Mouse (Mus musculus): ENCODE measurements around the gene Mapk8ip3.
"Not testable (repeated sequence)": the region's sequence is repeated elsewhere in the genome, so short reads cannot be mapped to it uniquely, and the experiment has no call there.

The Mapk8ip3 gene

DNA sequence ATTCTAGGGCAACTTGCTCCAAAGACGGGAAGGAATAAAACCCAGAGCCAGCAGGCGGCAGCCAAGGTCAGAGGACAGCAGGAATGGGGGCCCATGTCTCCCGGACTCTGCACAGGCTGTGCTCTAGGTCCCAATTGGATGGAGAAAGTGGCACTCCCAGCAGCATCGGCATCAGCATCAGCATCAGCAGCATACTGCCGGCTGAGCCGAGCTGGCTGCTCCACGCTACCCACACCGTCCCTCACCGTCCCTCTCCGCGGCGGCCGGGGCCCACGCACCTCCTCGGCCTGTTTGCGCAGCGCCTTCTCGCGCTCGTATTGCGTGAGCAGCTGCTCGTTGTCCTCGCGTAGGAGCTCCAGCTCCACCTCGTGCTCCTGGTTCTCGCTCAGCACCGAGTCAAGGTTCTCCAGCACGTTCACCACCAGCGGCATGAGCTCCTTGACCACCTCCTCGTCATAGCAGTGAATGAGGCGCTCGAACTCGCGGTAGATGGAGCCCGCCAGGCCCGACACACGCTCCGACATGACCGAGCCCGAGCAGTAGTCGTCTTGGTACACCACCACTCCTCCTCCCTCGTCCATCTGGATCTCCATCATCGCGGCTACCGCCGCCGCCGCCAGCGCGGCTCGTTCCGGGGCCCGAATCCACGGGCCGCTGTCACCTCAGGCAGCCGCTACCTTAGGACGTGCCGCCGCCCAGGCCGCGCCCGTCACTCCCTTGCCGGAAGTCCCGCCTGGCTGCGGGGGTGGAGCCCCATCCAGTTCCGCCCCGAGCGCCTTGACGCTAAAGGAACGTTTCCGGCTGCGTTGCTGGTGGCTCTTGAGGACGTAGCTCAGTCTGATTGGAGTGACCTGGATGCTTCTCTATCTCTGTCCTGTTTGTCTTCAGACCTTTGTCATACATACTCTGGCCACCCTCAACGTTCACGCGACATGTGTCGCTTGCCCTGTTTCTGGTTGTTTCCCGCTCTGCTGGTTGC, at the start of gene Mapk8ip3:
Gene Mapk8ip3, minus strand, starts transcription at position 719 of the 979 bp plus-strand sequence.
- DNase-seq (ENCODE audit: low read depth, low spot score): peak; percentile 87

DNA sequence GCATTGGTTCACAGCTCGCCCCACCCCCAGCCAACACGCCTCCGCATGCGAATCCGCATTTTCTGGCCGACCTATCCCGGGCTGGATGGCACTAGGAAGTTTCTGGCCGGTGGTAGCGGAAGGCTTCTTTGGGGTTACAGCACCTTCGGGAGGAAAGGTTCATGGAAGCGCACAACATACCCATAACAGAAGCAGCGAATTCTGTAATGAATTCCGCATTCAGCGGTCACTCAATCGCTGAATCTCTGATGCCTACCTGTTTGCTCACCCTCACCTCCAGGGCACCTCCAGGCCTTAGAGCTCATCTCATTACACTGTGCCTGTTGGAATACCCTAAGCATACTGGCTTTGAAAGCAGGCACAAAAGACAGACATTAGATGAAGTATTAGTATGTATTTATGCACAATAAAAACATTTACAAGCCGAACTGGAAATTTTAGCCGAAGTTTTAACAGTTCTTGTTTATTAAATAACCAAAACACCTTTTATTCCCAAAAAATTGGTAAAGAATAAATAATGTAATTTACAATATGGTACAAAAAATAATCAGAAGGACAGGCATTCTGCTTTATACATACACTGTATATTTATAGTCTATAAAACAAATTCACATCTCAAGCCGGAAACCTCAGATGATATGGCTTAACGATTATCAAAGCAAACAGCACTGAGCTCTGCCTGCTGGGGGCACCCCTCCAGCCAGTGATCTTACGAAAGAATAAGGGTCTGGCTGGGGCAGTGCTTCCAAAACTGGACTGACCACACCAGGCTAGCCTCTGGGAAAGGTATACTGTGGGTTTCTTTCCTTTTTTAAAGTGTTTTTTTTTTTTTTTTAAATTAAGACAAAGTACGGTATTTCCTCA, 24.3 kb upstream of the Mapk8ip3 start:
- DNase-seq (ENCODE audit: low read depth, low spot score): no peak

DNA sequence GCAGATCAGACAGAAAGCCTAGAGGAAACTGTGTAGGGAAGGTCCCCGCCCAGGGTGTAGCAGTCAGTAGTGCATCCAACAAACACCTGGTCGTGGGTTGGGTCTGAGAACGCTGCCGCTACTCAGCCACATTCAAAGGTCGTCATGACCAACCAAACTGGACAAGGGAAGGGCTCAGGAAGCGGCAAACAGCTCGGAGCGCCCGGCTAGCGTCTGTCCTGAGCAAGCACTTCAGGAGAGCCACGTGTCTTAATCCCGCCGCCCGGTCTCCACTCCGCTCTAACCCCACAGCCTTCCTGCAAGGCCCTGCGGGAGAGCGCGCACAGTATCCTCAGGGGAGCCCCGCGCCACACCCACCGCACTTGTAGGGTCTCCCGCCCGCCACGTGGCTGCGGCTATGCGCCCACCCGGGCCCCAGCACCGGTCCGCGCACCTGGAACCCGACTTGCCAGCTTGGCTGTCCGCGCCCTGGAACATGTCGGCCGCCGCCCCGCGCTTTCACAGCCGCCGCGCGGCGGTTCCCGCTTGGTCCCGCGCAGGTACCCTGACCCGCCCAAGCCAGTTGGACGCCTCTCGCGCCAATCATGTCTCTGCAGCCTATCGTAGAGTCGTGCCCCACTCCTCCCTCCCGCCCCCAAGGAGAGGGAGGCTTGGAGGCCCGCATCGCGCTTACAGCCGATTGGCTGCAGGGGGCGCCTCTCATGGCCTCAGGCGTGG, 23.5 kb upstream of the Mapk8ip3 start, which contains the start of gene Jpt2:
Gene Jpt2, minus strand, starts transcription at position 555 of the 717 bp plus-strand sequence.
- peak; percentile 97 for DNase-seq (ENCODE audit: low read depth, low spot score)

DNA sequence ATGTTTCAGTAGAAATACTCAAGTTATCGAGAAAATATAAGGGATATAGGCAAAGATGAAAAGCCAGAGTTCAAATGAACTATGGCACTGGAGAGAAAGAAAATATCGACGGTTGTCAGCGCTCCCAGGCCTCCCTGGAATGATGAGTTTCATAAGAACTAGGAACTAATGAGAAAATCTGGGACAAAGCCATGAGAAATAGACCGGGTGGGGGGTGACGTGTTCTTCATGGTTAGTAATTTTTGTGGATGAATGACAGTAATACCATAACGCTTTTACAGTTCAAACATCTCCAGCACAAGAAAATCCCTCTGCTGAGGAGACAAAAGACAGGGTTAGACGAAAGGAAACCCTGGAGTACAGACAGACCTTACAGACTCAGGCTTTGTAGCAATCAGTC, 22.6 kb upstream of the Mapk8ip3 start:
- no peak for DNase-seq (ENCODE audit: low read depth, low spot score)

DNA sequence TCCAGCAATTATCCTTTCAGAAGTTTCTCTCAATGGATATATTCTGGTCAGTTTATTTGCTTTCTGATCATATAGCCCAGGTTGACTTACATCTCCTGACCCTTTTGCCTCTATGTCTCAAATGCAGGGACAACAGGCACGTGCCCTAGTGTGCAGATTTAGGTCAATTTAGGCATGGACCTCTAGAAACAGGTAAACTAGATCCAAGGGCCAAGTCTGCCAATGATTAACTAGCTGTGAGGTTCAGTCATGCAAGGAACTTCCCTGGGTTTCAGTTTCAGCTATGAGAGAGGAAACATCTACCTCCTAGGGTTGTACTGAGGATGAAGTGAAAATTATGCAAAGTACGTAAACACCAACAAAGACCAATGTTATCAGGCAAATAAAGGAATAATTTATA, 16.5 kb upstream of the Mapk8ip3 start:
- no peak for DNase-seq (ENCODE audit: low read depth, low spot score)

DNA sequence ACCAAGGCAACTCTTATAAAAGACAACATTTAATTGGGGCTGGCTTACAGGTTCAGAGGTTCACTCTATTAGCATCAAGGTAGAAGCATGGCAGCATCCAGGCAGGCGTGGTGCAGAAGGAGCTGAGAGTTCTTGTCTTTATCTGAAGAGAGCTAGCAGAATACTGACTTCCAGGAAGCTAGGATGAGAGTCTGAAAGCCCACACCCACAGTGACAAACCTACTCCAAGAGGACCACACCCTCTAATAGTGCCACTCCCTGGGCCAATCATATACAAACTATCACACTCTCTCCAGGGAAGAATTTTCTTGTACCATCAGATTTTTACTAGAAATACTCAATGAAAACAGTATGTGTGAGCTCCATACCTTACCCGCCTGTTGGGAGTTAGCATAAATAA, 13.9 kb upstream of the Mapk8ip3 start:
- no peak for DNase-seq (ENCODE audit: low read depth, low spot score)

DNA sequence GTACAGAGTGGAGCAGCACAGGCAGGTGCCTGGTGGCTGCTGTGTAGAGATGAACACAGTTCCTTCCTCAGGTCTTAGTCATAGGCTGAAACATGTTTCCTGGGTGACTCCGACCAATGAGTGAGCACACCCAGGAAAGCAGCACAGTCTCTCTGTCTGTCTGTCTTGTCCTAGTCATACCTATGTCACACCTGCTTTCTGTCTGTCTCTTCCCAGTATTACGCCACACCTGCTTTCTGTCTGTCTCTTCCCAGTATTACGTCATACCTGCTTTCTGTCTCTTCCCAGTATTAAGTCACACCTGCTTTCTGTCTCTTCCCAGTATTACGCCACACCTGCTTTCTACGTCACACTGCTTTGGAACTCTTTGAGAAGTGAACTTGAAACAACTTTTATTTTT, 11.4 kb upstream of the Mapk8ip3 start:
- DNase-seq (ENCODE audit: low read depth, low spot score): no peak

DNA sequence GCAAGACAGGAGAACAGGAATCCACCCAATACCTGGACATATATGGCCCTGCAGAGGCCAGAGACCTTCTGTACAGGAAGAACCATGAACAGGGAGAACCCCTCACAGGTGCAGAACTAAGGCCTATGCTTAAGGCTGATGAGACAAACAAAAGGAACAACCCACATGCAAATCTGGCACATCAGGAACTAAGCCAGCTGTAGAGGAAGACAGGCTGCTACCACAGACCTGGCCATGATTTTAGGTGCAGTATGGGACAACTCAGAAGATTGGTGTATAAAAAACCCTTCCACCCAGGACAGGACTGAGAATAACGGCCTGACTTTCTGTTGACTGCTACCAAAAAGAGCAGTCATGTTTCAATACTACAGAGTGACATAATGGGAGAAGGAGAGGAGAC, 6.8 kb upstream of the Mapk8ip3 start:
- DNase-seq (ENCODE audit: low read depth, low spot score): not testable (repeated sequence)

DNA sequence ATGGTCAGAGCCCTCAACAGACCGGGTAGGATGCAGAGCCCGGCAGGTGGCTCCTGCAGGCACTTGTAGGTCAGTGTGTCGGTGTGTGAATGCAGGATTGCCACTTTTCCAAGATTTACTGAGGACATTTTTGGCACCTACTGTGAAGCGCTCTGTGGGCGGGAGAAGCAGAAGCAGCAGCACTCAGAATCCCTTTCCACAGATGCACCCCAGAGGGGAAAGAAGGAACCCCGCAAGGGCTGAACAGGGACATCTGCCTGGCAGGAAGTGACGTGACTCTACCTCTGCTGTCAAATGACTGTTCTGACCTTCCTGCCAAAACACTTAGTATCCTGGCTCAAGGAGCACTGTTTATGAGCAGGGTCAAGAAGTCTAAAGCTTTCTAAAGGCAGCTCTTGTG, 6.3 kb upstream of the Mapk8ip3 start:
- DNase-seq (ENCODE audit: low read depth, low spot score): no peak

DNA sequence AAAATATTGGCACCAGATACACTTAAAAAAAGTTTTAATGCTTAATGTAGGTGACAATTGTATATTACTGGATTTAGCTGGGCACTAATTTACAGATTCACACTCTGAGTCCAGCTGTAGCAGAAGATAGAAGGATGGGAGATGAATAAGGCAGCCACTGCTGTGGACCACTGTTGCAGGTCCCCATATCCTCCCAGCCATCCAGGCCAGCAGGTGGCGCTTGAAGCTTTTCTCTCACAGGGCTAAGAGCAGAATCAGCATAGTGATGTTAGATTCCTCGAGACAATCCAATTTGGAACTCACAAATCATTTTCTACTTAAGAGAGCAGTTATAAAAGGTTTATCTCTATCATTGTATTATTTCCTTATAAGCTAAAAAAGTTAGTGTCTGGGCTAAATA, 5.7 kb upstream of the Mapk8ip3 start:
- DNase-seq (ENCODE audit: low read depth, low spot score): not testable (repeated sequence)

DNA sequence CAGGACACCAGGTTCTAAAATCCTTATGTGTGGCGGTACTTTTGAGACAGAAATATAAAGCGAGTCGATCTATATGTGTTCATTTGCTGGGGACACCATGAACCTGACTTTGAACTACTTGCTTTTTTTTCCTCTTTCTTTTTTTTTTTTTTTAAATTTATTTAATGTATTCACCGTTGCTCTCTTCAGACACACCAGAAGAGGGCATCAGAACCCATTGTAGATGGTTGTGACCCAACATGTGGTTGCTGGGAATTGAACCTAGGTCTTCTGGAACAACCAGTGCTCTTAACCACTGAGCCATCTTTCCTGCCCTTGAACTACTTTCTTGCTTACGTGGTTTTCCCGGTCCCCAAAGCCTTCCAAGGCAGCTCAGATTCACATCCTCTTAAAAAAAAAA, 489 bp upstream of the Mapk8ip3 start:
- DNase-seq (ENCODE audit: low read depth, low spot score): no peak

DNA sequence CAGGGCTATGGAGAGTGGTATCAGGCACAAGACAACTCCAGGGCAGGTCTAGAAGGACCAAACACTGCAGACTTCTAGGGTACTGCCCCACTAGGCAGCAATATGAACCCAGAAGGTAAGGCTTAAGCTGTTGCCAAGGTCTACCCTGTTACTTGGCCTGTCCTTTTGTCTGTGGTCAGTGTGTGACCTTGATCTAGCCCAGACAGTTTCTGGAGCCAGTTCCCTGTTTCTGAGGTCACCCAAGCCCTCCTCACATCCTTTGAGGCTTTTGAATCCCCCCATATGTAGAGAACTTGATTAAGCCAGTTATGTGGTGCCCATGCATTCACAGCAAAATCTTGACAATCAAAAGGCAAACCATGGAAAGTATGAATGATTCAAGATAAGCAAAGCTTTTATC, 1.1 kb downstream of the Mapk8ip3 start:
- DNase-seq (ENCODE audit: low read depth, low spot score): no peak

DNA sequence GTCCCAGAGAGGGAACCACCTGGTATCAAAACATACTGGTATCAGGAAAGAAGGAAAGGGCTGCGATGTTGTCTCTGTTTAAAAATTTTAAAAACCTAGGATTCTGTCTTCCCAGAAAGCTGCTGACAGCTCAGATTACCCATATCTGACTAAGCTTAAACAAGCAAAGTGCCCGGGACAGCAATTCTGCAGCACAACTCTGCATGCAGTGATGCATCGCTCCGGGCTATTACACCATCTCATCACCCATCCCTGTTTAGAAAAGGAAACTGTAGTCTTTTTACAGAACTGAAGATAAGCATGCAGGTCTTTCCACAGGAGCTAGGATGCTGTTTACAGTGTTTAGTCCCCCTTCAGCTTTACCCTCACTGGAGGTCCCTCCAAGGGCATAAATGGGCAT, 1.9 kb downstream of the Mapk8ip3 start:
- no peak for DNase-seq (ENCODE audit: low read depth, low spot score)

DNA sequence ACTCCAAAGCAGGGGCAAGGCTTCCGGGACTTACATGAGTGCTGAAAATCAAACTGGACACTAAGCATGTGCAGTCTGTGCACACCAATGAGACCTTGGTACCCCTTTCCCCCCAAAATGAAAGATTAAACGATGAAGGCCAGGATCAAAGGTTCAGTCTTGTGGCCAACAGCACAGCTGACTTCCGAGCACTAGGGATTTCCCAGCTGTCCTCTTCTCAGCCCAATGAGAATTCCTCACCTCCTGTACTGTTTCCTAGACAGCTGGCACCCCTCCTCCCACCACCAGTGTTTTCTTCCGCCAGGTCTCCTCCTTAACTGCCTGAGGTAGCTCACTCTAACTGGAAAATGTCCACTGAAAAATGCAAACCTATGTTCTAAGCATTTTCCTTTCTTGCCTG, 3.6 kb downstream of the Mapk8ip3 start:
- DNase-seq (ENCODE audit: low read depth, low spot score): no peak

DNA sequence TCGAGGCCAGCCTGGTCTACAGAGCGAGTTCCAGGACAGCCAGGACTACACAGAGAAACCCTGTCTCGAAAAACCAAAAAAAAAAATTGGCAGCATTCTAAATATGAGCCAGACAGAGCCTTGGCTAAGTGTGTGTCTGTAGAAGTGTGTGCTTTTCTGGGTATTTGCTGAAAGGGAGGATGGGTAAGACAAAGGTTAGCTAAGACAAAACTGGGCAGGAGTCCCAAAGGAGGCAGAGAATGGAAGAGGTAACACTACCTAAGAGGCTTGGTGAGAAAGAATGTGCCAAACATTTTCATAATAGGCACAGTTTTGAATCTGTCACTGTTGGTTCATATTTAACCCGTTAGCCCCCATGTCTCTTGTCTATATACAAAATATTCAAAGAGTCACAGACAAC, 4.3 kb downstream of the Mapk8ip3 start:
- no peak for DNase-seq (ENCODE audit: low read depth, low spot score)

DNA sequence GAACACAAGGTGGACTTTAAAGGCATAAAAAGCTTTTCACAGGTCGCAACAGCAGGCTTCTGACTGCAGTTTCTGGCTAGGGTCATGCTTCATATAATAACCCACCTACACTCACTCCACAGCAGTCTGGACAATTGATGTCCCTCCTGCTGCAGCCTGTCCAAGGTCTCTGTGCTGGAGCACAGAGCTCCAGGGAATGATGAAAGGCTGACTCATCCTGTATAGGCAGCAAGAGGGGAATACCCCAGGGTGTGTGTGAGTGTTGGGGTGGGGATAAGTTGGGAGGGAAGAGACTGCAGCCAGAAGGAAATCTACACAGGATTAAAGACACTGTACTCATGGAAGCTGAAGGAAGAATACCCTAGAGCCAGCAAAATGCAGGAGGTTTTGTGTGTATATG, 7.3 kb downstream of the Mapk8ip3 start:
- no peak for DNase-seq (ENCODE audit: low read depth, low spot score)

DNA sequence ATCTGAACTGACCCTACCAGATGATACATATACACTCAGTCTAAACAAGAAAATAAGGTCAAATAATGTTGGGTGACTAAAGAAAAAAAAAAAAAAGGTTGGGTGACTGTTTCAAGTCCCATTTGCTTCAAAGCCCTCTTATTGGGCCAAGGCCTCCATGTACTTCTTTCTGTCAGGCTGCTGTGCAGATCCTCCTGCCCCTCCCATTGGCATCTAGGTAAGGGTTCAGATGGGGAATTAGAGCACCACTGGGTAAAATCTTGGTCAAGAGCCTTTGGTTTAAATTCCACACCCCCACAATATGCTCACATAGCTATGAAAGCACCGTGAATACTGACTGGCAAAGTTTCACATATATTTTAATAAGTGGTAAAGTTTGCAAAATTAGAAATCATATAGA, 13.5 kb downstream of the Mapk8ip3 start:
- DNase-seq (ENCODE audit: low read depth, low spot score): no peak

DNA sequence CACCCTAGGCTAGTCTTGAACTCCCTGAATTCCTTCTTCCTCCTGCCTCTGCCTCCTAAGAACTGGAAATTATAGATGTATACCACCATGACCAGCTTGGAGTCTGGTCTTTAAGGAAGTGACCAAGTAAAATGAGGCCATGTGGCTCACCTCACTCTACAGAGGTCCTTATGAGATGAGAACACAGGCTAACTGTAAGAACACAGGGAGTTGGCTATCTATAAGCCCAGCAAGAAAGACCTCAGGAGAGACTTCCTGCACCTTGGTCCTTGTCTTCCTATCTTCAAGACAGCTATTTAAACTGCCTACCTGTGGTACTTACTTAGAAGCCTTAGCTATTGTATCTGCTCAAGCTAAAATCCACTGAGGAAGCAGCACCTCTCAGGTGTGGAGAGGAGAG, 22.8 kb downstream of the Mapk8ip3 start:
- DNase-seq (ENCODE audit: low read depth, low spot score): no peak

DNA sequence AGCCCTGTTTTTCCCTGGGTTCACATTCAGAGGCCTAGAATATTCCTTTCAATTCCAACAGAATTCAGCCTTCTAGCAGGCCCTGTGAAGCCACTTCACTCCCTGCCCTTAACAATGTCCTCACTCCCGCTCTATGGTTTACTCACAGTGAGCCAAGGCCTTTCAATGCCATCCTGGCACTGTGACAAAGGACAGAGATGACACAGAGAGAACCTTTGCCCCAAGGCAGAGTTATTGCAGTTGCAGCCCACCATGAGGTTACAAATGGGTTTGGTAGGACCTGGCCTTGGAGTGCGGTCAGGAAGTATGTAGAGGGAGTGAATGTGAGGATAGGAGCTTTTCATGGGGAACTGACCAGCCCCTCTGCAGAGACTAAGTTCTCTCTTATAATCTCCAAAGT, 29.2 kb downstream of the Mapk8ip3 start:
- no peak for DNase-seq (ENCODE audit: low read depth, low spot score)

DNA sequence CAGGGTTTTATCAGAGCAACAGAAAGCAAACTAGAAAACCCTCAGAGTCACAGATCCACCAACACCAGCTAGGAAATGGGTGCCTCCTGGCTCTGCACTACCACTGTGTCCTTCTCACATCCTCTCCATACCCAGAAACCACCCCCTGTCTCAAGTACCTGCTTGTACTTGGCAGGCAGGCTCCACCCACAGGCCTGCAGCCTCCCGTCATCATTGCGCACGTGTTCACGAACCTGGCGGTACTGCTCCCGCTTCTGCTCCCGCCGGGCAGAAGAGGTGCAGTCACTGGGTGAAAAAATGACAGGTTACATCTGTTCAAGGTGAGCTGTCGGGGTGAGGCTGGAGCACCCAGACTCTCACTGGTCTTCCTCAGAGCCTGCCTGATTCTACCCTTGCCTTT, 33.0 kb downstream of the Mapk8ip3 start:
- no peak for DNase-seq (ENCODE audit: low read depth, low spot score)

DNA sequence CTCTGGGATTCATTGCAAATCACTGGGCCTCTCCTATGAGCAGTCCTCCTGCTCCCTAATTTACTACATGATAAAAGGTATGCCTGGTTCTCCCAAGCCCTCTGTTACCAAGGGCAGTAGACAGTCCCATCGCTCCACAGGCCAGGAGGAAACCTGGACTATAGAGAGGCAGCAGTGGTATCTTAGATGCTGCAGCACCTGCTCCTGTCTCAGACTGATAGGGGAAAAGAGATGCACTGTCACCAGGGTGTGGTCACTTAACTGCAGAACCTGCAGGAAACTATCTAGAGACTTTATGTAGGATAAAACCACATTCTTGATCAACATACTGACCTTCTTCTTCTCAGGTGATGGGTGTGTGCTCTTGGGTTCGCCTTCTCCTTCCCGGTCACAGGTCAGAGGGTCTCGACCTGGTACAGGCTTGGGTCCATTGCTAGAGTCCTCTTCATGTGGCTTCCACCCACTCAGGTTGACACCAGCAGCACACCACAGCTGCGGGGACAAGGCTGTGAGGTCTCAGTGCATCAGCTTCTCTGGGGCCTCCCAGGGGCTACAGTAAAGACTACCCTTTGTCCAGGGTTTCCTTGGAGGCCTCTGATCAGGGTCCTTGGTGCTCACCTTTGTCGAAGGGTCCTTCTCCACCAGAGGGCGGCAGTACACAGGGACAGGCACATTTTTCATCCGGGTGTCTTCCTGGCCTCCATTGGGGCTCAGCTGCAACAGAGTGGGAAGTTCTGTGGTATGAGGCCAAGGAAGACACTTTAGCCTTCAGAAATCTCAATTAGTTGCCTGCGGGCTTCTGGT, 33.9 kb downstream of the Mapk8ip3 start:
- no peak for DNase-seq (ENCODE audit: low read depth, low spot score)

Data from retina, postnatal 7 days (tissue).